Mouse (Mus musculus) midbrain, embryonic 11.5 days (tissue): ENCODE measurements around the gene Ttc17. TPM values are rescaled to one million over a fixed set of nuclear protein-coding genes. Genes with fewer than 3 reads are reported as not detected.

ENCODE experiments used
- ATAC-seq: fragments of 200-750 bp; cut with Nextera tagmentation; 2 replicates; pipeline ENCODE4 v1.8.0; 2017; ENCODE audit warnings: moderate TSS enrichment, moderate library complexity; ENCODE audit not compliant: low FRiP score
- DNase-seq: peaks from one replicate; pipeline ENCODE4 v3.0.0; 2015; ENCODE audit warnings: low spot score; ENCODE audit errors: missing footprints
- H3K27ac ChIP-seq: fragments of 300-500 bp; sonication (generic); 2 replicates; pipeline ENCODE4 v1.5.1; 2014; ENCODE audit warnings: low read depth, low read length
- H3K27me3 ChIP-seq: fragments of 300-500 bp; sonication (generic); 2 replicates; pipeline ENCODE4 v1.6.1; 2014; ENCODE audit warnings: mild to moderate bottlenecking, low read length, moderate library complexity, mixed read lengths; ENCODE audit not compliant: control insufficient read depth, insufficient read depth
- H3K36me3 ChIP-seq: fragments of 300-500 bp; sonication (generic); 2 replicates; pipeline ENCODE4 v1.6.1; 2014; ENCODE audit warnings: mild to moderate bottlenecking, low read length, moderate library complexity, mixed read lengths; ENCODE audit not compliant: control insufficient read depth, insufficient read depth
- H3K4me1 ChIP-seq: fragments of 300-500 bp; sonication (generic); 2 replicates; pipeline ENCODE4 v1.6.1; 2014; ENCODE audit warnings: low read length; ENCODE audit not compliant: control insufficient read depth, insufficient read depth
- H3K4me2 ChIP-seq: fragments of 300-500 bp; sonication (generic); 2 replicates; pipeline ENCODE4 v1.6.1; 2014; ENCODE audit warnings: mild to moderate bottlenecking, moderate library complexity
- H3K4me3 ChIP-seq: fragments of 300-500 bp; sonication (generic); 2 replicates; pipeline ENCODE4 v1.5.1; 2014; ENCODE audit warnings: low read depth, low read length
- H3K9ac ChIP-seq: fragments of 300-500 bp; sonication (generic); 2 replicates; pipeline ENCODE4 v1.6.1; 2014; ENCODE audit warnings: low read length
- H3K9me3 ChIP-seq: fragments of 300-500 bp; sonication (generic); 2 replicates; pipeline ENCODE4 v1.6.1; 2016; ENCODE audit warnings: low read length; ENCODE audit not compliant: control insufficient read depth
- WGBS: fragments of 180-500 bp; shearing (Covaris S2); extraction: QIAGEN DNeasy Blood & Tissue Kit; methylation state at CpG from one replicate; pipeline ENCODE4 v1.1.7; 2014; 5-methylcytosine and 5-hydroxymethylcytosine counted together
- polyA plus RNA-seq: library from polyadenylated mRNA; unstranded; fragments of >200 nt; fragmentation: Nextera tagmentation; extraction: Ambion mirVana; gene quantifications from 2 replicates; pipeline ENCODE4 v1.2.1, GENCODE M21; 2014

Gene Ttc17
- 12.5 and 15.3 TPM in 2 replicates for polyA plus RNA-seq

DNA sequence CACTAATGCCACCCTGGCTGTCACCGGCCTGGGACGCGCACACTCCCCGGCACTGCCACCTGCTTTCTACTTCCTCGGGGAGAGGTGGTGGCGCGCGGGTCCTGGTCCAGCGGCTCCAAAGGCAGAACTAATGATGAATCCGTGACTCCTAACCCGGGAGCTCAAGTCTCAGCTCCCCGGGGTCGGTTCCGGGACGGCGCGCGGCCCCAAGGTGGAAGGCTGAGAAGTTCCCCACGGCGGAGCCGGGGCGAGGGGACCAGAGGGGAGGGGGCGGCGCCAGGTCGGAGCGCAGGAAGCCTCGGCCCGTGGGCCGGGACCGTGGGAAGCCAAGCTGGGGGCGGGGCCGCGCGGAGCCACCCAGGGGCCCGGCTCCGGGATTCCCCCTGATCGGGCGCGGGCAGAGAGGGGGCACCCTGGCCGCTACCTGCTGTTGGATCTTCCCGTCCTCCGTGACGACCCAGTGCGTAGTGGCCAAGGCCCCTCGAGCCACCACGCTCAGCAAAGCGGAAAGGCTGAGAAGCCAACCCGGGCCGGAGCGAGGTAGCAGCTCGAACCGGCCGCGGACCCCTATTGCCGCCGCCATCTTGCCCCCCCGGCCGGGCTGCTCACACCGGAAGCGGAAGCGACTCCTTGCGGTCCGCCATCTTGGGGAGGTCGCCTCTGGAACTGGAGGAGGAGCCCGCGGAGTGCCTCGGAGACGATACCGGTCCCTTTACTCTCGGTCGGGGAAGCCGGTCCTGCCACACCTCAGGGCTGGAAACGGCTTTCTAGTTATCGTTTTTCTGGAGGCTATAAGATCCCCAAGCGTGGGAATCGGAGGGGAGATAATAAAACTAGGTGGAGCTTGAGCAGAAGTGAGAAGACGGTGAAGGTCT lies at the start of gene Ttc17:
TSS of gene Ttc17 (minus strand) at position 607 of the 875 bp plus-strand sequence.
- no peaks in the 10 kb centered on the region for H3K27me3 ChIP-seq
- H3K36me3 ChIP-seq = peaks cover 3% of the 10 kb centered on the region; the same call in 1 of the 2 replicates
- peak within 1 kb of the TSS; percentile 78 for H3K4me3 ChIP-seq
- H3K9me3 ChIP-seq = no peaks in the 10 kb centered on the region
- peak within 1 kb of the TSS; percentile 88 for H3K9ac ChIP-seq
- under 1% methylated on average over 65 of the region's 77 CpGs for WGBS
- H3K4me2 ChIP-seq = peak within 1 kb of the TSS; percentile 87
- DNase-seq (peak; percentile 98), ATAC-seq (peak; percentile 96)
- peaks cover 16% of the 10 kb centered on the region for H3K4me1 ChIP-seq
- H3K27ac ChIP-seq = peak within 1 kb of the TSS; percentile 78

DNA sequence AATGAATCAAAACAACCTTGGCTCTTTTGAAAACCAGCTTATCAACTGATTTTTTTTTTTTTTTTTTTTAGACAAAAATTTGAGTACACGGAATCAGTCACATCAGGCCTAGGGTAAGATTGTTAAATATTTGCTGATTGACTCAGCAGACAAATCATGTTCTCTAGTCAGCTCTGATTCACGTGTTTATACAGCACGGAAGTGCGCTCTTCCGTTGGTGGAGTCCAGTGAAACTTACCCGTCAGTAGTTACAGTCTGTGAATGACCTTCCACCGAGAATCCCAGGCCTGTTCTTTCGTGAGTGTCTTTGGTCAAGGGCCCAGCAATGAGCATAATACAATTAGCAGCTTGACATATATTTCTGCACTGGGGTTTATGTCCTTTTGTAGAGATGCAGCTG lies 43.2 kb upstream of the Ttc17 start:
- H3K9me3 ChIP-seq = no peaks in the 10 kb centered on the region
- 89% methylated on average over 8 of the region's 8 CpGs for whole genome bisulfite sequencing
- no peak overlapping the region for H3K27ac ChIP-seq
- H3K4me1 ChIP-seq = no peaks in the 10 kb centered on the region
- no peaks in the 10 kb centered on the region for H3K36me3 ChIP-seq
- H3K4me2 ChIP-seq = no peak overlapping the region
- ATAC-seq (no peak), DNase-seq (no peak)
- no peak overlapping the region for H3K4me3 ChIP-seq
- no peak overlapping the region for H3K9ac ChIP-seq
- no peaks in the 10 kb centered on the region for H3K27me3 ChIP-seq

DNA sequence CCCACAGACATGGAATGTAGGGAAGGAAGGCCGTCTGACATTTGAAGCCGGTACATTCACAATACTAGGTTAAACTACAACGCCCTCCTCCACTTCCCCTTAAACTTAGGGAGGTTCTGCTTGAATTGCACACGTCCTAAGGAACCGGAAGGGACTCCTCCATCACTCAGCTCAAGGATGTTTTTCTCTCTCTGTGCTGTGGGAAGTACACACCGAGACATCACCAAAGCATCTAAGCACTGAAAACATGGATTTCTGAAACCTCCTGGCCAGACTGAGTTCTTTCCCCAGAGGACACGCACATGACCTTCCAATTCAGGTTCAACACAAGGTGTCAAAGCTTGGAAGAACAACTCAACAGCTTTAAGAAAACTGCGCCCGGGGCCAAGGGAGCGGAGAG lies 30.5 kb upstream of the Ttc17 start:
- Histone ChIP-seq H3K4me2 (peak overlapping the region; percentile 96), H3K27me3 (no peaks in the 10 kb centered on the region), H3K4me1 (peaks cover 19% of the 10 kb centered on the region), H3K36me3 (no peaks in the 10 kb centered on the region), H3K4me3 (peak overlapping the region; percentile 99), H3K9ac (peak overlapping the region; percentile 94), H3K27ac (no peak overlapping the region), H3K9me3 (no peaks in the 10 kb centered on the region)
- WGBS = 2% methylated on average over 10 of the region's 10 CpGs
- ATAC-seq (no peak), DNase-seq (peak; percentile 88)

DNA sequence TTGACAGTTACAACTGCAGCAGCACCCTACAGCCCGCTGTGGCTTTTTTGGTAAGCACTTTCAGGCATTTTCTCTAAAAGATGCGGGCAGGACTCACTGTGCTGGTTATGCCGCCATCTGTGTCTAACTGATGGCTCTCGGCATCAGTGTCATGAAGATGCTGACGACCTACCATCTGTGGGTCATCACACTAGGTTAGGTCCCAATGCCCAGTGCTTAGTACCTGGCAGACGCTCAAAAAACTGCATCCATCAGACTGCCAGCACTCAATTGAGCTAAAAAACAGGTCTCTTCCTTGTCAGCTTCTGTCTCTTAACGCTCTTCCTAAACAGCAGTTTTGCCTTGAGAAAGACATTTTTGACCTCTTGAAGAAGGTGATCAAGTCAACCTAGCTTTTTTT lies 29.0 kb upstream of the Ttc17 start:
- H3K36me3 ChIP-seq = no peaks in the 10 kb centered on the region
- no peak for DNase-seq
- WGBS = 84% methylated on average over 7 of the region's 7 CpGs
- no peak for ATAC-seq
- no peaks in the 10 kb centered on the region for H3K27me3 ChIP-seq
- peaks cover 19% of the 10 kb centered on the region for H3K4me1 ChIP-seq
- no peak overlapping the region for H3K9ac ChIP-seq
- no peak overlapping the region for H3K4me2 ChIP-seq
- H3K27ac ChIP-seq = no peak overlapping the region
- H3K4me3 ChIP-seq = no peak overlapping the region
- no peaks in the 10 kb centered on the region for H3K9me3 ChIP-seq

DNA sequence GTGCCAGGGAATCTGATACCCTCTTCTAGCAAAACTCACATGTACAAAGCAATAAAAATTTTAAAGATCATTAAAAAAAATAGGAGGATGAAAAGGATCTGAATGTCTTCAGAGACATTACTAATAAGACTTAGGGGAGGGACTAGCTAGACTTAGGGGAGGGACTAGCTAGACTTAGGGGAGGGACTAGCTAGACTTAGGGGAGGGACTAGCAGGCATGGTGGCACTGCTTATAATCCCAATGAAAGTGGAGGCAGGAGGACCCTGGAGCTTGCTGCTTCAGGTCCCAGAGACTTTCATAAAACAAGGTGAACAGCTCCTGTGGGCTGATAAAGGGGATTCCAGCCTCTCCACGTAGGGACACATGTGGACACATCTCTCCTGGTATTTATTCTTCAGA lies 28.3 kb upstream of the Ttc17 start:
- H3K27ac ChIP-seq = no peak overlapping the region
- no peak overlapping the region for H3K9ac ChIP-seq
- H3K4me3 ChIP-seq = no peak overlapping the region
- WGBS = 57% methylated on average over 1 of the region's 1 CpGs
- DNase-seq = no peak
- H3K4me2 ChIP-seq = no peak overlapping the region
- no peaks in the 10 kb centered on the region for H3K9me3 ChIP-seq
- no peaks in the 10 kb centered on the region for H3K36me3 ChIP-seq
- no peaks in the 10 kb centered on the region for H3K27me3 ChIP-seq
- peaks cover 19% of the 10 kb centered on the region for H3K4me1 ChIP-seq
- no peak for ATAC-seq

DNA sequence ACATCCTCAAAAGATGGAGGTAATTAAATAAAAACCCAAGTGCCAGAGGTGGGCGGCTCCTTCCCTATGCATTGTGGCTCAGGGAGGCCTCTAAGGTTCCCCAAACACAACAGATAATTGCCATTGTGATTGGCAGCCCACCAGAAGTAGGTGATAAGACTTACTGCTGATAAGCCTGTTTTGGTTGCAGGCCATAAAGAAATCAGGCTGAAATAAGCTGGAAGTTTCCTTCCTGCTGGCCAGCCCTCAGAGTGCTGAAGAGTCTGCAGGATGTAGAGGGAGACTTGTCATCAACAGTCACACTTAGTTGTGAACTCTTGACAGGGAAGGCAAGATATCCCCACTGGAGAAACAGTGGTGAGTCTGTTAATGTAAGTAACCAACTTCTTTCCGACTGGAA lies 25.7 kb upstream of the Ttc17 start:
- no peaks in the 10 kb centered on the region for H3K9me3 ChIP-seq
- H3K4me1 ChIP-seq = peaks cover 19% of the 10 kb centered on the region
- ATAC-seq = no peak
- no peak overlapping the region for H3K4me3 ChIP-seq
- H3K9ac ChIP-seq = no peak overlapping the region
- peaks cover 3% of the 10 kb centered on the region; the same call in 1 of the 2 replicates for H3K36me3 ChIP-seq
- H3K27me3 ChIP-seq = no peaks in the 10 kb centered on the region
- no peak overlapping the region for H3K4me2 ChIP-seq
- no peak overlapping the region for H3K27ac ChIP-seq
- 83% methylated on average over 2 of the region's 2 CpGs for WGBS
- no peak for DNase-seq

DNA sequence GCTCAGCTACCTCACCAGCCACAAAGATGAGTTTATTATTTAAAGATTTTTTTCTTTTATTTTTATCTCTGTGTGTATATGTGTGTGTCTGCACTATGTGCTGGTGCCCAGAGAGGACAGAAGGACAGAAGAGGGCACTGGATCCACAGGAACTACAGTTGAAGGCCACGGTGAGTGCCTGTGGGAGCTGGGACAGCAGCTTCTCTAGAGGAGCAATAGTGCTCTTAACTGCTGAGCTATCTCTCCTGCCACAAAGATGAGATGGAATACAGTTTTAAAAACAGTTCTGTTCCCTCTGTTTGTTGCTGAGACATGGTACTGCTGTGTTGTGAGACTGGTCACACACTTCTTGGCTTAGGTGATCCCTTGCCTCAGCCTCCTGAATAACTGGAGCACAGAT lies 22.0 kb upstream of the Ttc17 start:
- ATAC-seq (no peak), DNase-seq (no peak)
- Histone ChIP-seq H3K9me3 (no peaks in the 10 kb centered on the region), H3K4me2 (no peak overlapping the region), H3K27ac (no peak overlapping the region), H3K27me3 (no peaks in the 10 kb centered on the region), H3K4me1 (no peaks in the 10 kb centered on the region), H3K4me3 (no peak overlapping the region), H3K9ac (no peak overlapping the region), H3K36me3 (peaks cover 11% of the 10 kb centered on the region; the same call in 1 of the 2 replicates)
- WGBS = 94% methylated on average over 1 of the region's 1 CpGs

DNA sequence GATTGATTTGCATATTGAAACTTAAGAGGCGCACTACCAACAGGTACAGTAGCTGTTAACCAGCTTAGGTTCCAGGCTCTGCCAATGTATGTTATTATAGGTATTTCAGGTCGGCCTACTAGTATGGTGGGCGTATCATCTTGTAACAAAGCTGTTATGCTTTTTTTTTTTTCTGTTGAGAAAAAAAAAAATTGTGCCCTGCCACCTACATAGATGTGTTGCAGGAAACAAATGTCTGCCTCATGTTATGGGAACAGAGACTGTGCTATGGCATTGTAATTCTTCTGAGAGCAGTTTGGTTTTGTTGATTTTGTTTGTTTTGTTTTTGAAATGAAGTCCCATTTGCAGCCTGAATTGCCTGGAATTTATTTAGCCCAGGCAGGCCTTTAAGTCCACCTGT lies 952 bp upstream of the Ttc17 start:
- peak overlapping the region; percentile 88 for H3K9ac ChIP-seq
- no peaks in the 10 kb centered on the region for H3K9me3 ChIP-seq
- DNase-seq (no peak), ATAC-seq (no peak)
- peaks cover 16% of the 10 kb centered on the region for H3K4me1 ChIP-seq
- H3K27me3 ChIP-seq = no peaks in the 10 kb centered on the region
- 37% methylated on average over 3 of the region's 3 CpGs for WGBS
- H3K4me3 ChIP-seq = peak overlapping the region; percentile 78
- H3K4me2 ChIP-seq = peak overlapping the region; percentile 87
- H3K36me3 ChIP-seq = peaks cover 4% of the 10 kb centered on the region; the same call in 1 of the 2 replicates
- no peak overlapping the region for H3K27ac ChIP-seq

DNA sequence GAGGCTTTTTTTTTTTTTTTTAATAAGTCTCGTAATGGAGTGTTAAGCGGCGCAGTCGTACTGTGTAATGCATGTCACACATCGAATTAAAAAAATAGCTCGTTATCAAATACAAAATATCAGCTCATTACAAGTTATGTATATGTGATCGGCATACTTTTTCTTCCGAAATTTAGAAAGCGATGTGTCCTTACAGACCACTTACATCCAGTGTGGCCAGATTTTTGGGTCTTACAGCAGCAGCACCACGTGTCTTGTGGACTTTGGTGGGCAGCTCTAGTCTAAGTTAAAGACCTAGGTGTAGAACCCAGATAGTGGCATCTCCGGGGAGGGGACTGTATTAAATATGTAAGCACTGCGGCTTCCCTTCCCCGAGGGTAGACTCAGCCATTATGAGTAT lies 532 bp upstream of the Ttc17 start:
- peak; percentile 89 for DNase-seq
- no peaks in the 10 kb centered on the region for H3K9me3 ChIP-seq

More for the DNA sequence above, 532 bp upstream of the Ttc17 start:
- 3% methylated on average over 13 of the region's 13 CpGs for WGBS
- peaks cover 16% of the 10 kb centered on the region for H3K4me1 ChIP-seq
- H3K9ac ChIP-seq = peak overlapping the region; percentile 88
- H3K4me3 ChIP-seq = peak overlapping the region; percentile 78
- no peak overlapping the region; the same call in 1 of the 2 replicates for H3K27ac ChIP-seq
- peak; percentile 9; the same call in 1 of the 2 replicates for ATAC-seq
- peaks cover 4% of the 10 kb centered on the region; the same call in 1 of the 2 replicates for H3K36me3 ChIP-seq
- peak overlapping the region; percentile 87 for H3K4me2 ChIP-seq
- H3K27me3 ChIP-seq = no peaks in the 10 kb centered on the region
